Mouse (Mus musculus) spleen, adult 2 months (tissue): Measurements from ENCODE around the gene Snw1.

Experiments used
- CTCF ChIP-seq: fragments of 200-500 bp; IDR thresholded peaks from 2 replicates; pipeline ENCODE4 v1.5.1; 2011; ENCODE audit warnings: mild to moderate bottlenecking, inconsistent platforms; ENCODE audit not compliant: insufficient read depth, insufficient read length, insufficient replicate concordance; ENCODE audit errors: extremely low read depth
- POLR2A ChIP-seq: fragments of 200-500 bp; IDR thresholded peaks from 2 replicates; pipeline ENCODE4 v1.6.1; 2011; ENCODE audit warnings: low read depth, low read length, inconsistent platforms

- TF ChIP-seq CTCF (no peak), POLR2A (no peak)
Measured at GRCm38 (mm10) chr12:87443115-87443699, 28.9 kb downstream of the Snw1 start.
